Mouse (Mus musculus) ES-E14 (cell line): ENCODE measurements around the gene Dagla.

ENCODE experiments used
- CHD2 ChIP-seq: IDR thresholded peaks from 2 replicates; pipeline ENCODE4 v1.6.1; 2014; ENCODE audit warnings: mild to moderate bottlenecking, low read depth, low read length, inconsistent platforms
- HCFC1 ChIP-seq: IDR thresholded peaks from 2 replicates; pipeline ENCODE4 v1.6.1; 2012; ENCODE audit warnings: low read length, inconsistent platforms, borderline replicate concordance; ENCODE audit not compliant: insufficient read depth
- ZNF384 ChIP-seq: IDR thresholded peaks from 2 replicates; pipeline ENCODE4 v1.6.1; 2012; ENCODE audit warnings: low read depth, low read length, inconsistent platforms

- TF ChIP-seq CHD2 (no peak), ZNF384 (no peak), HCFC1 (no peak)
Measured at GRCm38 (mm10) chr19:10317358-10317757, 12.7 kb upstream of the Dagla start.
